Mouse (Mus musculus): ENCODE measurements around the gene BC037034. TPM values are rescaled to one million over a fixed set of nuclear protein-coding genes. Genes with fewer than 3 reads are reported as not detected.
"Not testable (repeated sequence)": the region's sequence is repeated elsewhere in the genome, so short reads cannot be mapped to it uniquely, and the experiment has no call there.

The BC037034 gene
- polyA plus RNA-seq, 1 experiment from 2014 or later, result 2.9 TPM

DNA sequence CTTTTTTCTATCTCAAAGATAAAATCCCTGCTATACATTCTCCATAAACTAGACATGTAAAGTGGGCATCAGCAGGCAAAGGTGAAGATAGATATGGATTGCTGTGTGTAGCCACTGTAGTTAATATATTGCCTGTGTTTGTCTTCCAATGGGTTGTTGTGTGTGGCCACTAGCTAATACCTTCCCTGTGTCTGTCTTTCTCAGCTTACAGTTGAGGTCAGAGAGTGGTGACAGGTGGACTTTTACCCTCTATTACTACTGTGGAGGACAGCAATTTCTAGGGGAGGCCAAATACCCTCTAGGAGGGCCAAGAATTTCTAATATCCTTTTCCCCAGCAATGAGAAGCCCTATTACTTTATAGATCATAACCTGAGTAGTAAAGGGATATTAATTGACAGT lies 29.6 kb downstream of the BC037034 start:
- ATAC-seq (replicated peaks; ENCODE audit: insufficient number of reproducible peaks, insufficient read depth, low FRiP score, low read depth), result no peak
- no peak overlapping the region for H3K9ac ChIP-seq
- H3K36me3 ChIP-seq, result no peaks in the 10 kb centered on the region
- no peak overlapping the region for H3K27ac ChIP-seq
- H3K4me3 ChIP-seq, result no peak overlapping the region
- no peaks in the 10 kb centered on the region for H3K4me1 ChIP-seq (replicated peaks)
- H3K4me2 ChIP-seq, result no peak overlapping the region
- no peaks in the 10 kb centered on the region for H3K9me3 ChIP-seq (replicated peaks)
- no peaks in the 10 kb centered on the region for H3K27me3 ChIP-seq

- Histone ChIP-seq H3K9ac (no peak overlapping the region), H3K4me2 (no peak overlapping the region), H3K27ac (no peak overlapping the region), H3K9me3 (replicated peaks) (no peaks in the 10 kb centered on the region), H3K4me3 (no peak overlapping the region), H3K27me3 (no peaks in the 10 kb centered on the region), H3K36me3 (no peaks in the 10 kb centered on the region), H3K4me1 (replicated peaks) (no peaks in the 10 kb centered on the region)
- no peak for ATAC-seq (replicated peaks; ENCODE audit: insufficient number of reproducible peaks, insufficient read depth, low FRiP score, low read depth)
- WGBS, result 79% methylated on average over 2 of the region's 2 CpGs
Observed at GRCm38 (mm10) chr5:138233778-138234177, 30.1 kb downstream of the BC037034 start.

- Histone ChIP-seq H3K9me3 (replicated peaks) (no peaks in the 10 kb centered on the region), H3K27ac (no peak overlapping the region), H3K9ac (no peak overlapping the region), H3K27me3 (no peaks in the 10 kb centered on the region), H3K4me2 (no peak overlapping the region), H3K4me3 (no peak overlapping the region), H3K36me3 (no peaks in the 10 kb centered on the region), H3K4me1 (replicated peaks) (no peaks in the 10 kb centered on the region)
- WGBS, result 82% methylated on average over 3 of the region's 3 CpGs
- no peak for ATAC-seq (replicated peaks; ENCODE audit: insufficient number of reproducible peaks, insufficient read depth, low FRiP score, low read depth)
Observed at GRCm38 (mm10) chr5:138229511-138229910, 34.3 kb downstream of the BC037034 start.

DNA sequence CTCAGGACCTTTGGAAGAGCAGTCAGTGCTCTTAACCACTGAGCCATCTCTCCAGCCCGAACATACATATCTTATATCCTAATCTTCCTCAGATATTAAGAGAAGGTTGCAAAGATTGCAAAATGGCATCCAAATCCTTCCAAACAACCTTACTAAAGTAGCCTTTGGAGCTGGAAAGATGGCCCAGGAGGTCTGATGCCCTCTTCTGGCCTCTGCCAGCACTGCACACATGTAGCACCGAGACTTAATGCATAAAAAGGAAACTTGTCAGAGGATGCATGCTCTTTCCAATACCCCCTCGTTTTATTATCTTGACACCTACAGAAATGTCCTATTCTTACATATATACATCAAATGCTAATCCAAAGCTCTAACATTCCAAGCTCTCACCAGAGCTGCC lies 35.8 kb downstream of the BC037034 start:
- Histone ChIP-seq H3K36me3 (no peaks in the 10 kb centered on the region), H3K4me2 (no peak overlapping the region), H3K4me3 (no peak overlapping the region), H3K9ac (no peak overlapping the region), H3K27ac (no peak overlapping the region), H3K9me3 (replicated peaks) (no peaks in the 10 kb centered on the region), H3K27me3 (no peaks in the 10 kb centered on the region), H3K4me1 (replicated peaks) (no peaks in the 10 kb centered on the region)
- WGBS, result 47% methylated on average over 3 of the region's 3 CpGs
- no peak for ATAC-seq (replicated peaks; ENCODE audit: insufficient number of reproducible peaks, insufficient read depth, low FRiP score, low read depth)

- Histone ChIP-seq H3K27ac (no peak overlapping the region), H3K9me3 (replicated peaks) (no peaks in the 10 kb centered on the region), H3K9ac (no peak overlapping the region), H3K4me2 (no peak overlapping the region), H3K4me1 (replicated peaks) (no peaks in the 10 kb centered on the region), H3K36me3 (no peaks in the 10 kb centered on the region), H3K27me3 (no peaks in the 10 kb centered on the region), H3K4me3 (no peak overlapping the region)
- WGBS, result 46% methylated on average over 2 of the region's 2 CpGs
- no peak for ATAC-seq (replicated peaks; ENCODE audit: insufficient number of reproducible peaks, insufficient read depth, low FRiP score, low read depth)
Observed at GRCm38 (mm10) chr5:138227367-138227766, 36.5 kb downstream of the BC037034 start.

DNA sequence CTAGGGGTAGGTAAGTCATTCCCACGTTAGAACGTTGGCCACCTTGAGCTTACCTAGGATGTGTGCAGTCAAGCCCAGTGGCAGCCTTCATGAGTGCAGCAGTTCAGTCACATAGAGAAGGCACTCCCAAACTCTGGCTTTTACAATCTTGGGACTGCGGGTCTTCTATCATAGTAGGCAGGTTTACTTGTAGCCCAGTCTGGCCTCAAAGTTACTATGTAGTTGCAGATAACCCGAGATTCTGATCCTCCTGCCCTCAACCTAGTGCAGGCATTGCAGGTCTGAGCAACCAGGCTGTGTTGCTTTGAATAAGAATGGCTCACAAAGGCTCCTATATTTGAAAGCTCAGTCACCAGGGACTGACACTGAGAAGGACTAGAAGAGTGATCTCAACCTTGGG lies 37.3 kb downstream of the BC037034 start:
- H3K9ac ChIP-seq, result no peak overlapping the region
- no peaks in the 10 kb centered on the region for H3K4me1 ChIP-seq (replicated peaks)
- no peak overlapping the region for H3K4me3 ChIP-seq
- no peaks in the 10 kb centered on the region for H3K27me3 ChIP-seq
- no peaks in the 10 kb centered on the region for H3K36me3 ChIP-seq
- 69% methylated on average over 4 of the region's 4 CpGs for WGBS
- no peak overlapping the region for H3K27ac ChIP-seq
- H3K4me2 ChIP-seq, result no peak overlapping the region
- no peak for ATAC-seq (replicated peaks; ENCODE audit: insufficient number of reproducible peaks, insufficient read depth, low FRiP score, low read depth)
- H3K9me3 ChIP-seq (replicated peaks), result no peaks in the 10 kb centered on the region

DNA sequence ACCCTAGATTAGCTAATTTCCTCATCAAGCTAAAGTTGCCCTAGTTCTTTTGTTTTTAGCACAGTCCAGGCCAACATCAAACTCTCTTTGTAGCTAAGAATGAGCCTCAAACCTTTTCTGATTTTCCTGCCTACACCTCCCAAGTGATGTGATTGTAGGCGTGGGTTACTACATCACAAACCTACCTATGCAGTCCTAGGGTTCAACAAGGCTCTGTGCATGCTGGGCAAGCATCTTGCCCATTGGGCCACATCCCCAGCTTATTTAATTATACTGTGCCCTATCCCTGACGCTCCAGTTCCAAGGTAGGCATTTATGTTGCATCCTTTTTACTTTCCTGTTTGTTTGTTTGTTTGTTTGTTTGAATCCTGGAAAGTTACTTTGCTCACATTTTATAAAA lies 38.1 kb downstream of the BC037034 start, which contains the start of gene Nxpe5:
Nxpe5 (plus strand) TSS at position 199 of the 400 bp plus-strand sequence.
- H3K36me3 ChIP-seq, result no peaks in the 10 kb centered on the region
- H3K27ac ChIP-seq, result no peak within 1 kb of the TSS
- H3K4me2 ChIP-seq, result no peak within 1 kb of the TSS
- H3K4me1 ChIP-seq (replicated peaks), result no peaks in the 10 kb centered on the region
- no peaks in the 10 kb centered on the region for H3K27me3 ChIP-seq
- no peak for ATAC-seq (replicated peaks; ENCODE audit: insufficient number of reproducible peaks, insufficient read depth, low FRiP score, low read depth)
- H3K9ac ChIP-seq, result no peak within 1 kb of the TSS
- 53% methylated on average over 2 of the region's 2 CpGs for WGBS
- no peaks in the 10 kb centered on the region for H3K9me3 ChIP-seq (replicated peaks)
- H3K4me3 ChIP-seq, result no peak within 1 kb of the TSS

DNA sequence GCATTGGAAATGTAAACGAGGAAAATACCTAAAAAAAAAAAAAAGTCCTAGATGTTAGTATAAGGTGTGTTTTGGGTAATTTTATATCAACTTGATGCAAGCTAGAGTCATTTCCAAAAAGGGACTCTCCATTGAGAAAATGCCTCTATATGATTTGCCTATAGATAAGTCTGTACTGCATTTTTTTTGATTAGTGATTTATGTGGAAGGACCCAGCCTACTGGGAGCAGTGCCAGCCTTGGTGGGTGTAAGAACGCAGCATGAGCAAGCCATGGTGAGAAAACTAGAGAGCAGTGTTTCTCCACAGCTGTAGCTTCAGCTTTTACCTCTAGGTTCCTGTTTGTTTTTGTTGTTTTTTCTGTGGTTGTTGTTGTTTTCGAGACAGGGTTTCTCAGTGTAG lies 40.5 kb downstream of the BC037034 start:
- no peak for ATAC-seq (replicated peaks; ENCODE audit: insufficient number of reproducible peaks, insufficient read depth, low FRiP score, low read depth)
- no peak overlapping the region for H3K4me3 ChIP-seq
- WGBS, result 37% methylated on average over 3 of the region's 3 CpGs

DNA sequence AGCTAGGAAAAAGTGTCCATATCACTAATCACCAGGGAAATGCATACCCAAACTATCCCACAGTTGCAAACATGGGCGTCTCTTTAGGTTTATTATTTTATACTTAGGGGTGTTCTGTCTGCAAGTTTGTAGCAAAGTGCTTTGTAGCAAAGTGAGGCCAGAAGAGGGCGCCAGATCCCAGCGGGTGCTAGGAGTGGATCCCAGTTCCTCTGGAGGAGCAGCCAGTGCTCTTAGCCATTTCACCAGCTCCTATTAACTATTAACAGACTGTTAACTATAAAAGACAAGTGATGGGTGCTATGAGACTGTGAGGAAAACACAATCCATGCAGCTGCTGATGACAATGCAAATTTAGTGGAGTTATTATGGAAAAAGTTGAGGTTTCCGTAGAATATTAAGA lies 41.7 kb downstream of the BC037034 start:
- H3K4me1 ChIP-seq (replicated peaks), result no peaks in the 10 kb centered on the region
- H3K9ac ChIP-seq, result no peak overlapping the region
- H3K27me3 ChIP-seq, result no peaks in the 10 kb centered on the region
- ATAC-seq (replicated peaks; ENCODE audit: insufficient number of reproducible peaks, insufficient read depth, low FRiP score, low read depth), result no peak
- 26% methylated on average over 4 of the region's 4 CpGs for WGBS
- no peak overlapping the region for H3K27ac ChIP-seq
- H3K9me3 ChIP-seq (replicated peaks), result no peaks in the 10 kb centered on the region
- H3K36me3 ChIP-seq, result no peaks in the 10 kb centered on the region
- no peak overlapping the region for H3K4me2 ChIP-seq
- H3K4me3 ChIP-seq, result no peak overlapping the region

More for the DNA sequence above, 40.5 kb downstream of the BC037034 start:
- H3K27ac ChIP-seq, result no peak overlapping the region
- no peak overlapping the region for H3K4me2 ChIP-seq
- H3K9ac ChIP-seq, result no peak overlapping the region
- H3K36me3 ChIP-seq, result no peaks in the 10 kb centered on the region
- H3K4me1 ChIP-seq (replicated peaks), result no peaks in the 10 kb centered on the region
- H3K9me3 ChIP-seq (replicated peaks), result no peaks in the 10 kb centered on the region
- no peaks in the 10 kb centered on the region for H3K27me3 ChIP-seq

GRCm38 (mm10) chr5:138219864-138220263 lies 44.0 kb downstream of the BC037034 start:
- Histone ChIP-seq H3K36me3 (no peaks in the 10 kb centered on the region), H3K27ac (no peak overlapping the region), H3K9ac (no peak overlapping the region), H3K9me3 (replicated peaks) (no peaks in the 10 kb centered on the region), H3K4me1 (replicated peaks) (no peaks in the 10 kb centered on the region), H3K4me2 (no peak overlapping the region), H3K27me3 (no peaks in the 10 kb centered on the region), H3K4me3 (no peak overlapping the region)
- WGBS, result 41% methylated on average over 2 of the region's 2 CpGs
- ATAC-seq (replicated peaks; ENCODE audit: insufficient number of reproducible peaks, insufficient read depth, low FRiP score, low read depth), result no peak

DNA sequence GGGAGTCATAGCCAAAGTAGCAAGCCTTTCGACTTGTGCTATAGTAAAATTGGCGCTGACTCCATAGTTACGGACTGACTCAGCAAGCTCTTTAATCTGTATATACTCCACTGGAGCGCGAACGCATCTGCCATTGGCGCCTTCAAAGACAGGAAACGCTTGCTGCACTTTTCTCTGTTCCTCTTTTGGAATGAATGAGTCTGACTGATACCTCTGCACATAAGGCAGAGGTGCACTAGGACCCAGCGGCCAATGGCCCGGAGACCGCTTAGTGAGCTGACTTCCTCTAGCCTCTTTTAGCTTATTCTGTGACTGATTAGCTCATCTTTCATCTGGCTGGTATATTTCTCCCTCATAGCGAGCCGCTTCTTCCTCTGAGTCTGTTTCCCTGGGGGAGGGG lies 47.2 kb downstream of the BC037034 start:
- H3K27ac ChIP-seq; H3K4me3 ChIP-seq; ATAC-seq (replicated peaks; ENCODE audit: insufficient number of reproducible peaks, insufficient read depth, low FRiP score, low read depth); H3K4me1 ChIP-seq (replicated peaks); H3K9me3 ChIP-seq (replicated peaks); H3K9ac ChIP-seq; H3K27me3 ChIP-seq; H3K36me3 ChIP-seq; H3K4me2 ChIP-seq: not testable (repeated sequence)
- WGBS, result 92% methylated on average over 13 of the region's 13 CpGs
